Mouse (Mus musculus) heart, postnatal 14 days (tissue): ENCODE measurements around the gene Gpr39. TPM values are rescaled to one million over a fixed set of nuclear protein-coding genes. Genes with fewer than 3 reads are reported as not detected.

Experiments used
- DNase-seq, 2 experiments: peaks; one replicate each; pipeline ENCODE4 v3.0.0; 2021 to 2022
- intact Hi-C: fragments of 180-260 bp; cut with DNase I; formaldehyde crosslinking; loops from one replicate; pipeline ENCODE4 v1.15.1; 2025
- total RNA-seq, 2 experiments: library from RNA; stranded (reverse); gene quantifications; 2 replicates each; pipeline ENCODE4 v1.2.3; 2021

Gpr39 gene
- total RNA-seq, 2 experiments from 2014 or later, result 0.46 to 1.1 TPM

DNA sequence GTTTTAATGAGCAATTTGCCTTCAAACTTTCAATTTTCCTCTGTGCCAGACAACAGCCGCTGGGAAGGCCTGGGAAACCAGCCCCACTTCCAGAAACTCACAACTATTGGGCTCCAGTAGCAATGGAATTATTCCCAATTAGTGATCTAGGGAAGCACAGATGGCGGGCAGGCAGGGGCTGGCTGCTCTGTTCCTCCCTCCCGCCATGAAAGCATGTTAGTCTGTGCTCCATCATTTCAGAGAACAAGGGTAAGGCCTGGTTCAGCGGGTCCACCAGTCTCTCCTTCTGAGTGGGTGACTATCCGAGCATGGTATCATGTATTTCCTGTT, 83.9 kb downstream of the Gpr39 start:
- peak in 1 of 2 experiments; percentile 2 for DNase-seq

DNA sequence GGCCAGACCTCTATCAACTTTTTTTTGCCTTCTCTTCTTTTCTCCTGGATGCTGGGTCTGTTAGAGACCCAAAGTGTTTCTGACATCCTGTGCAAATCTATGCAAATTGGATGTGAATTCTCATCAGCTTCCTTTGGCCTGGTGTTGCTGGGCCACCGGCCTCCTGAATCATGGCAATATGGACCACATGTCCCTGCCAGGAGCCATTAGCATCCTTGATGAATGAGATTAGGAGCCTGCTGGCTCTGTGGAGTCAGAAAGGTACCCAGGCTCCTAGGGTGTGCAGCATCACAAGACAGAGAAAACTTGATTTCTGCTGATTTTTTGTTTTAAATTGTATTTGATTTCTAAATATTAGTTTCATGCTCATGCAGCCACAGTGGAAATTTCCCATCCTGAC, 85.3 kb downstream of the Gpr39 start:
- DNase-seq, result no peak
- intact Hi-C loops, result no loop called here

More for the DNA sequence above, 83.9 kb downstream of the Gpr39 start:
- intact Hi-C loops, result no loop called here

DNA sequence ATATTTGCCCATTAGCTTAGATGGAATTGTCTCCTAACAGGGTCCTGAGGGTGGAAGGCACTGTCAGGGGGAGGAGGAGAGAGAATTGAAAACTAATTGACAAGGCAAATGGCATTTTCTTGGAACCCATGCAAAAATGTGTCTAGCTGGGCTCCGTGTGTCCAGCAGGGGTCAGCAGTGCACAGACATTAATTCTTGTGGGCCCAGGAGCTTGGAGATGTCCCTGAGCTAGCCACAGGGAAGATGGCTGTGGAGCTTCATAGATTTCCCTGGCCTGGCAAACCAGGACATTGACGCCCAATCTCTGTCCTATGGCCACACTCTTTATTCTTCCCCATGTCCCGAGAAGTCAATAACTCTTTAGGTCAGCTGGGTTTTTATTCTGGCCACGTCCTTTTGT, 113.0 kb downstream of the Gpr39 start:
- intact Hi-C loops, result loop anchor here (2.0 to 5.0 kb wide), 4 partner anchors 183 to 1202 kb away; no protein-coding TSS in a partner anchor
- DNase-seq, result peak; percentile 61 to 78

DNA sequence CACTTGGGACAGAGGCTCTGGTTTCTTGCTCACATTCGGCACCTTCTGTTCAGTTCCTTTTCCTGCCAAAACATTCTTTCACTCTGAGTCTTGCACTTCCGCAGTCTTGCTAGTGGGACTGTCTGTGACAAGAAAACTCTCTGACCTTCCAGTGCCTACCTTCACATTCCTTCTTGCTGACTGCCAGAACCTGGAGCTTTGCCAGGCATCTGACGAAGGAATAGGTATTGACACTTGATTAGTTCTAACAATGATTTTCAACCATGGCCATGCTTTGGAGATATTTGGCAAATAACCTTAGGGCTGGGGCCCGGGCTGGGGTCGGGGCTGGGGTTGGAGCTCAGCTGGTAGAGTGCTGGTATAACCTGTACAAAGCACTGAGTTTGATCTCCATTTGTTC, 123.7 kb downstream of the Gpr39 start:
- no peak for DNase-seq
- intact Hi-C loops, result no loop called here

DNA sequence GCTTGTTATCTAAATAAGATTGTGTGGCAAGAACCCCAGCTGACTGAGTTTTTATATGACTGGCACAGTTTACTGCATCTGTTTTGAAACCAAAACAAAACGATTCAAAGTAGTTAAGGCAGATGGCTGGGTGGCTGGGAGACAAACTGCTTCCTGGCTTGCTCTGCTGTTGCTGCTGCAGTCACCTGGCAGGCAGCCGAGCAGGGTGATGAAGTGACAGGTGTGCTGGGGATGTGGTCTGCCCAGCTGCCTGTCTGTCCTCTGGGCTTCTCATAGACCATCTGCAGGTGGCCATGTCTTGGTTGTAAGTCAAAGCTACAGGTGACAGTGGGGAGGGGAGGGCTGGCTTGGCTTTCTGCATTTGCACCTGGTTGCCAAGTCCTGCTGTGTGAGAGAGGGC, 131.6 kb downstream of the Gpr39 start:
- intact Hi-C loops, result no loop called here
- DNase-seq, result no peak

DNA sequence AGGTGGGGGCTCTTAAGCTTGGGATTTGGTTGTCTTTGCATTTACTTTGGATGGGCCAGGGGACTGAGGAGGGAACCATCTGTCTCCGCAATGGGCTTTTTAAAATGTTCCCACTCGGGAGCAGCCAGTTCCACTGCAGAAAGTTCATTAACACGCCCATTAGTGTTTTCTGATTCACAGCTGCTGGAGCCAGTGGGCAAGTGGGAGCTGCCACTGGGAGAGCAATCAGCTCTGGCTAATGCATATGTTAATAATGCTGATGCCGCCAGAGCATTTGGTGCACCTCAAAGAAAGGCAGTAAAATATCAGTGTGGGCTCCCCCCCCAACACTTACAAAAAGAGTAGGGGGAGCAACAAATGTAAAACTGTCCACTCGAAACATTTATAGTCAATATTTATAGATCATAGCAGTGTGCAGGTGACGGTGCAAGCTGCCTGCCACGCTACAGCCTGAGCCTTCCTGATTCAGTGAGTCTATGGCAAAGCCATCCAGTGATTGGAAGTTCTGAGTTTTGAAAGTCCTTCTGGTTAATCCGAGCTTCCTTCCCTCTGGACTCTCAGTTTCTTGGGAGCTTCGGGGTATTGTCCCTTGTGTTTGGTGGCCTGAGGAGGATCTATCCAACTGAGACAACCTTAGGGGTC, 136.5 kb downstream of the Gpr39 start:
- DNase-seq, result no peak
- intact Hi-C loops, result no loop called here

DNA sequence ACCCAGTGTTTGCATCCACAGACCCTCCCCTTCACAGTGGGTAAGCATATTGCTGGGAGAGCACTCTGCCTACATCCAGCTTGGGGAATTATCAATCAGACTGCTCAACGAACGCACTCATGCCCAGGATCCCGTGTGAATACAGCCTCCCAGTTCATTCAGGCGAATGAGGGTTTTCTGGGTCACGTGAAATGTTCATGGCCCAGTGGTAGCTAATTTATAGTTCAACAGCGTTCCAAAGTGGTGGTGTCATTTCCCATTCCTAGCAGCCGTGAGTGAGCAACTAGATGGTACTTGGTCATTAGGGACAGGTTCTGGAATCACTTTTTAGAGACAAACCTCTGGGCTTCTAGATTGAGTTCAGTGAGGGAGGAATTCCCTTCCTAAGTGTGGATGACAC, 144.3 kb downstream of the Gpr39 start:
- intact Hi-C loops, result no loop called here
- DNase-seq, result no peak

DNA sequence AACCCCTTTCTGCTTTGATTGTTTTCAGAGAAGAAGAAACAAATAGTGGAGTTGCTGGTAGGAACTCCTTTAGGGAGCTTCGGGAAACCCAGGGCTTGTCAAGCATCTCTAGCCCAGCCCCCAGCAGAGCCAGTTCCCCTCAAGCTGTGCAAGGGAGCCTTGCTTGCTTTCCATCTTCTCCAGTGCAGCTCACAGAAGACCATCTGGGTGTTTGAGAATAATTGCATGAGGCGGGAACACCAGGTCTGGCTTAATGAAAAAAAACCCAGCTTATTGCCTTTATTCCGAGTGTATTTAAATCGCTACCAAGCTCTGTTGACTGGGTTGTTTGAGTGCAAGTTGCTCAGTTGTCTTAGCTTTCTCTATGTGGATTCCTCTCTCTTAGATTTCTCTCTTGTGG, 146.8 kb downstream of the Gpr39 start:
- DNase-seq, result no peak
- intact Hi-C loops, result no loop called here

DNA sequence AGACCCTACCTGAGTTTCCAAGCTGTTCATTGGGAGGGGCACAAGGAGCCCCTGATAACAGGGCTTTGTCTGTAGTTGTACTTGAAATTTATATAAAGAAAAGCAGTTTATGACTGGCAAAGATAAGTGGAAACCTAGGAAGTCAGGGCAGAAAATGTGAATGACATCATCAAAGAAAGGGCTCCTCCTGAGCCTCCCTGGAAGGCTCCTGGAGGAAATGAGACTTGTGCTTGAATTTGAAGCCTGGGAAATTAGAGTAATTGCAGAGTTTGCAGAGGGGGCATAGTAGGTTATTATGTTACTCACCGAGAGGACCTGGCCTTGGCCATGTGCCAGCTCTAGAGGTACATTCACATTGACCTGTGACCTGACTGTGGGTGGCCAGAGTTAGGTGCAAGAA, 160.7 kb downstream of the Gpr39 start:
- intact Hi-C loops, result no loop called here
- DNase-seq, result no peak

DNA sequence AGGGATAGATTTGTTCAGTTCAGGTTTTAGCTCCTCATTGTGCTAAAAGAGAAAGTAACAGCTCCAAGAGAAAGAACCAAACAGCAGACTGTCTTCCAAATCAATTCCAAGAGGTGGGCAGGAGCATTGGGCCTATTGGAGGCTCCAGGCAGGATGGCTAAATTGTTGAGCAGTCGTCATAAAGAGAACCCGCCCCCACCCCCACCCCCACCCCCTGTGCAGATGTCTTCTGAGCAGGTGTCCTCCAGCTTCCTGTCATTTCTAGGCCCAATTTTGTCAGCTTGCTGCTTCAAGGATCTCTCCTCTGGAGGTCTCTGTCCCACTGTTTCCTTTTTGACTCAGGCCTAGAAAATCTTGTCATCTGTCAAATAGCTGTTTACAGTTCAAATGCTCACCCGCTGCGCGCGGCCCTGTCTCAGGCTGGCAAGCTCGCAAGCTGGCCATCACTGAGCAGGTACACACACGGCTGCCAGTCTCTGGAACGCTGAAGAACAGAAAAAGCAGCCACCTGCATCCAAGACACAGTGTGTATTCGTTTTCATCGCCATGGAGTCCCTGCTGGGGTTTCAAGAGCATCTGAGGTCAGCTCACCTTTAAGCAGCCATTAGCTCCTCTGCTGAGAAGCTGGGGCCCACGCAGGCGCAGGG, 163.1 kb downstream of the Gpr39 start:
- intact Hi-C loops, result no loop called here
- DNase-seq, result no peak

DNA sequence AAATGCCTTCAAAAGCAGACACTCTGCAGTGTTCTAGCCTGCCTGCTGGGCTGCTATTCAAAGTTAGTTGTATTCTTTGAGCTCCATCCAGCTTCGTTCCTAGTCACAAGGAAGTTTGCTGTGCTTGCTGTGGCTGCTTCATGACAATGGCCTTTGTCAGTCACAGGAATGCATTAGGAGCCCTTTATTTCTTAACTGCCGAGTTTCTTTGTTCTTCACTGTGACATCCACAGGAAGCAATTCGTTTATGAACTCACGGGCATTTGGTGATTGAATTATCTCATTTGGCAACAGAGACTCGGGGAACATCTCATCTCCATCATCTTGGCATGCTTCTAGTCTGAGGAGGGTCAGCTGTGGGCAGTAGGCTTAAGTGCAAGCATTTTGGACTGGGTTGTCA, 177.9 kb downstream of the Gpr39 start:
- no peak for DNase-seq
- intact Hi-C loops, result no loop called here

DNA sequence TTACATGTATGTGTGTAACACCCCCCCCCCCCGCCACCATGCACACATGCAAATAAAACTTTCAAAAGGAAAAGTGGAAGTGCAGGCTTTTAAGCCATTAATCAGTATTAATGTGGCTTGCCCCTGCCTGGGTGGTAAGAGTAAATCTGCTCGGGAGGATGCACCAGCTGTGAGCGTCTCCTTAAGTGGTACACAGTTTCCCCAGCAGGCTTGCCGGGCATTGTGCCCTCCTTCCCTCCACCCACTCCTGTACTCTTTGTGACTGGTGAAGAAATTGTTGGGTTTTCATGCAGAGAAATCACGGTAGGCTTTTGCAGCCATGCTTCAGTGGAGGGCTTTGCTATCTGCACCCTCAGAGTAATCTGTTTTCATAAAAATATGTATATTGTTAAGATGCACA, 181.8 kb downstream of the Gpr39 start:
- intact Hi-C loops, result no loop called here
- no peak for DNase-seq

DNA sequence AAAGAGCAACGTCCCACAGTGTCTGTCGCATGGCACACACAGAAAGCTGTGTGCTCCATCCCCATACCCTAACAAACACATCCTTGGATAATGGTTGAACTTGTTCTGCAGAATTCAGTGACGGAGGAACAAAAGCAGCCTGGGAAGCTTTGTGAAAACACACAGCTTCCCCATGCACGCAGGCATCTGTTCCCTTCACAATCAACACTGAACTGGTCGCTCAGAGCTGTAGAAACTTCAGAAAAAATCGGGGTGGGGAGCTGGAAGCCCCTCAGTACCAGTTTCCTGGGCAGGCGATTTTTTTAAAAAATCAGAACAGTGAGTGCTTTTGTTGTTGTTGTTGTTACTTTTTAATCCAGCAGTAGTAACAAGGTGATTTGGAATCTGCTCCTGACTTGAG, 193.3 kb downstream of the Gpr39 start:
- DNase-seq, result no peak
- intact Hi-C loops, result no loop called here

DNA sequence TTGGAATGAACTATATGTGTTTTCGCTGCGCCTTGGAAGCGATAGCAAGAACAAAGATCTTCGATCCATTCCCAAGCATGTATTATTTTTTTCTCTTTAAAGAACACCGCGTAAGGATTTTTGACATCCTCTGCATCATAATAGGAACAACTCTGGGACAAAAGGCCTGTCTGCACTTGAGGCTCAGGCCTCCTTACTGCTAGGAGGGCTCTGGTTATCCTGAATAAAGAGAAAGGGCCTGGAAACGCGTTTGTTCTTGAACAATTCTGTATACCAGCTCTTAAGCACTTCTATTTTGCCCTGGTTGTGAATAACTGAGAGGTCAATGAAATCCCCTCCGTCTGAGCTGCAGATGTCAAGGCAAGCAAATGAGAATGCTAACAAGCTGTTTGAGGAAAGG, 216.4 kb downstream of the Gpr39 start:
- intact Hi-C loops, result no loop called here
- DNase-seq, result no peak

DNA sequence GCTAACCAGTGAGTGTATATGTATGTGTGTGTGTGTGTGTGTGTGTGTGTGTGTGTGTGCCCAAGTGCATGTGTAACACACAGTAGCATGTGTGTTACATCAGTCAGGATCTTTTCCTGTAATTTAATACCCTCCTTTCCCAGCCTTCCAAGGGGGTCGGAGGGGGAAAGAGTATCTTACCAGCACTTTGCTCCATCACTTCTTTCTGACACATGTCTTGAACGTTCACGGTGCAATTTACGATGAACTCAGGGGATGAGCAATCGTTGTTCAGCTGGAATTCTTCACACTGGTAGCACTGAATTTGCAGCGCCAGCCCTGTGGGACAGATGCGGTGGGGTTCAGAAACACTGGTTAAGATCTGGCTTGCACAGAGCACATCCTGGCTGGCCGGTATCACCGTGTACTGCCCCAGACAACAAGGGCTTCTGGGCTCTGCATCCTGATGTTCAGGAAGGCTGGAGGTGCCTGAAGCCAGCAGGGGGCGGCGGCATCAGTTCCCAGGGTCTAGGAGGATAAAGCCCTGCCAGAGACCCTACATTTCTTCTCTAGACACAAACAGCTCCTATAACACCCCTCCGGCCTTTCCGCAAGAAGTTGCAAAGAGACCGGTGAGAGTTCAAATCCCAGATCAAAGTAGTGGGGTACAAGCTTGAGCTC, 233.5 kb downstream of the Gpr39 start:
- intact Hi-C loops, result no loop called here

DNA sequence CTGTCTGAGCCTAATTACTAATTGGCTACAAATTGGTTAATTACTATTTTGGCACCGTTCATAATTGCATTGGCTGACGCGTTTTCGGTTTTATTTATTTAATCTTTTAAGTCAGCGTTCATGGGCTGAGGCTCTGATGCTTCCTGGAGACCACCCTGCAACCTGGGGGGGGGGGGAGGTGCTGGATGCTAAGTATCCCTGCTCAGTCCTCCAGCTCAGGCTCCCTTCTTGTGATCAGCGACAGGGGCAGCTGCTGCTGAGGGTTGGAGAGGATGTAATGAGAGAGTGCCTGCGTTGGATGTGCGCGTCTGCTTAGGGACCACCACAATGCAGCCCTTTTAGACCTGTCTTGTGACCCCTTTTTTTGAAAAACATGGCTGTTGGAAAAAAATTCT, 234.1 kb downstream of the Gpr39 start:
- intact Hi-C loops, result no loop called here
- no peak for DNase-seq

More for the DNA sequence above, 233.5 kb downstream of the Gpr39 start:
- peak; percentile 4 to 12 for DNase-seq

DNA sequence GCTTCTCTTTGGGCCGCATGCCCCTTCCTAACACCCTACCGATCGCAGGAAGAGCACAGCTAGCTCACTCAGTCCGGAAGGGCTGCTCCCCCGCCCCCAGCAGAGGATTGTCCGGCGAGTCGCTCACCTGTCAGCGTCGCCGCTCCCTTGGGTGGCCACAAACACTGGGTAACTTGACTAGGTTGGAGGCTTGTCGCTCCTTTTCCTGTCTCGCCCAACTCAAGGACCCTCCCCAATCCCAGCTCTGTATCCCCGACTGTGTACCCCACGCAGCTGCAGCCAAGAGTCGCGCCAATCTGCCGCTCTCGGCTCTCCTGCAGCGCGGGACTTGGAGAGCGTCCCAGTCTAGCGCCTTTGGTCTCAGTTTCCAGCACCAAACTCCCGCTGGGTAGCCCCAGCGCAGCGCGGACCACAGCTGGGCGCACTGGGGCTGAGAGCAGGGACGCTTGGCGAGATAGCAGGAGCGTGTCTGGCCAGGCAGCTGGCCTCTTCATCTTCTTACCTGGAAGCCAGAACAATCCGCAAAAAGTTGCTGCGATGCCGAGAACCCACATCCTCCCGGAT, 234.6 kb downstream of the Gpr39 start:
- DNase-seq, result peak; percentile 5 to 13
- intact Hi-C loops, result no loop called here

DNA sequence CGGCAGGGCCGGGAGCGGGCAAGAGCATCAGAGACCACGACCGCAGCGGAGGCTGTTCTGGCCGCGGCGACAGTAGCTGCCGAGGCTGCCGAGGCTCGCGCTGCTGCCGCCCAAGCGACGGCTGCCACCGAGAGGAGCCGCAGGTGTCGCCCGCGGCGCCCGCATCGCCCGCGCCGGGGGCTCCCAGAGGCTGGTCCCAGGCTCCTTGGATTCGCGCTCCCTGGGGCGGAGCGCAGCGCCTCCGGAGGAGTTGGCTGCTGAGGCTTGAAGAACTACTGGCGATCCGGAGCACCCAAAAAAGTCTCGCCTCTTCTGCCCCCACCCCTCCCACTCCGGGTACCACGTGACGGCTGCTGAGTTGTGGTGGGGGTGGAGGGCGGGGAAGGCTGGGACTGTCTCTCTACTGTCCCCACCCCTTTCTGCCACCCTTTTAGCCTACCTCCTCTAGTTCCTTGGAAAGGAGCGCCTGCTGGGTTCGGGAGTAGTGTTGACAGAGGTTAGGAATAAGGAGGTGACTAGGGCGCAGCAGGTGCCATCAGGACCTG, 235.2 kb downstream of the Gpr39 start:
- intact Hi-C loops, result no loop called here
- peak; percentile 10 to 24 for DNase-seq

DNA sequence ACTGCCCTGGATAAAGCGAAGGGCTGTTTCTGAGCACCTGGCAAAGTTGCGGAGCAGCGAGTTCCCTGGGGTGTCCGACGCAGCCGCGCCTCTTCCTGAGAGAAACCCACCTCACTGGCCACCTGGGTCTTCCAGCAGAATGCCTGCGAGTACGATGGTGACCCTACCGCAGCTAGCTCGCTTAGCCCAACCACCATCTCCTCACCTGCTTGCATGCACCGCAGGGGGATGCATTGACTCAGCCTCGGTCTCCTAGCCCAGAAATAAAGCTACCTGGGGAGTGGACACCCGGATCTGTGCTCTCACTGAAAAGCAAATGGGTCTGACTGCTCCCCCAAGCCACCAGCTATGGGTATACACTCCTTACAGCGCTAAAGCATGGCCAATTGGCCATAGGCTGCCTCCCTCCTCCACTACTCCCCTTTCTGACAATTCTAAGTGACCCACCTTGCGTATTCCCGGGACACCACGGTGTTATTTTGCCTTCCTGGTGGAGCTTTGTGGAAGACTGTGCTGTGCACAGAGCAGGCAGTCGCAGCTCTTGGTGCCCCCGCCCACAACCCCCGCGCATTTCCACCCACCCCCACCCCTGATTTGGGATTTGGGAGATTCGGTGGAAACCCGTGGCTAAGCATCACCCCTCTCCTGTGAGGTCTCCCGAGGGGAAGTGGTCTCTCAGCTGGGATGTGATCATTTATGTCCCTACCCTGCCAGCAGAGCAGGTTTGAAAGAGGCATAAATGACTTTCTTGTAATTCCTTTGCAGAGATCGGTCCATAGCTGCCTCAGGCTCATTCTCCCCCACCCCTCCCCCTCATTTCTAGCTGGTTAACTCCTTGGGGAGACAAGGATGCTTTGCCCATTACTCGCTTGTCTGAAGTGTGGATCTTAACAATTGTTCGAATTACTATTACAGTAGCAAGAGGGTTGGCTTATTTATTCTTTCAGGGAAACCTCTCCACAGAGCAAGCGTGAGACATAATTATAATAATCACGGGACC, 236.1 kb downstream of the Gpr39 start, which contains the start of gene Lypd1:
TSS of gene Lypd1 (minus strand) at position 501 of the 1,000 bp plus-strand sequence.
- no peak for DNase-seq
- intact Hi-C loops, result no loop called here

DNA sequence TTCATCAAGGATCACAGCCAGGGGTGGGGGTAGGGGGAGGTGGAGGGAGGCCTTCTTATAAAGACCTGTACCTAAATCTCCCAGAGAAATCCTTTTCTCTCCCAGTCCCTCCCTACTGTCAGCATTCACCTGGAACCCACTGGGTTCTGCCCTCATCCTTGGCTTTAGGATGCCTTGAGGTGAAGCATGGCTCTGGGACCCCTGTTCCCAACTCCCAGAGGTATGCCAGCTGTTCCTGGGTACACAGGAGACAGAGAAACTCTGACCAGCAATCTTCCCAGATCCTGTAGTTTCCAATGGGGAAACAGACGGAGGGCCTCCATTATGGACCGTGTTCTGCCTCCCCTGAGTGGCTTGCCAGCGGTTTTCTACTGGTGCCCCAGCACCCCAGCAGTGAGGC, 243.9 kb downstream of the Gpr39 start:
- DNase-seq, result no peak
- intact Hi-C loops, result no loop called here
